Mouse (Mus musculus): ENCODE data around the gene Auts2. TPM values are rescaled to one million over a fixed set of nuclear protein-coding genes. Genes with fewer than 3 reads are reported as not detected.

Auts2 gene
- polyA plus RNA-seq, 1 experiment from 2014 or later: 4.4 TPM

GRCm38 (mm10) chr5:132481476-132481875, 61.7 kb downstream of the Auts2 start:
- Histone ChIP-seq H3K9me3 (ENCODE audit: low read length) (no peaks in the 10 kb centered on the region), H3K27me3 (replicated peaks; ENCODE audit: insufficient read depth, low read length) (no peaks in the 10 kb centered on the region), H3K9ac (replicated peaks; ENCODE audit: low read depth) (no peak overlapping the region), H3K36me3 (ENCODE audit: insufficient read depth, low read length) (no peaks in the 10 kb centered on the region), H3K27ac (ENCODE audit: low read length) (no peak overlapping the region), H3K4me2 (replicated peaks; ENCODE audit: low read depth, low read length) (no peak overlapping the region), H3K4me1 (ENCODE audit: insufficient read depth, low read depth, low read length) (no peaks in the 10 kb centered on the region), H3K4me3 (ENCODE audit: low read depth, low read length) (no peak overlapping the region)
- TF ChIP-seq EP300 (IDR thresholded peaks at IDR 0.05) (no peak), CTCF (IDR thresholded peaks at IDR 0.05) (no peak)
- 82% methylated on average over 3 of the region's 3 CpGs for WGBS
- DNase-seq (ENCODE audit: low spot score) (no peak), ATAC-seq (no peak)

- no peaks in the 10 kb centered on the region for H3K27me3 ChIP-seq (replicated peaks; ENCODE audit: insufficient read depth, low read length)
- ATAC-seq: no peak
- TF ChIP-seq EP300 (IDR thresholded peaks at IDR 0.05) (no peak), CTCF (IDR thresholded peaks at IDR 0.05) (no peak)
- DNase-seq (ENCODE audit: low spot score): no peak
- no peaks in the 10 kb centered on the region for H3K36me3 ChIP-seq (ENCODE audit: insufficient read depth, low read length)
- no peak overlapping the region for H3K27ac ChIP-seq (ENCODE audit: low read length)
- WGBS: 80% methylated on average over 6 of the region's 6 CpGs
- no peak overlapping the region for H3K4me2 ChIP-seq (replicated peaks; ENCODE audit: low read depth, low read length)
- H3K4me1 ChIP-seq (ENCODE audit: insufficient read depth, low read depth, low read length): no peaks in the 10 kb centered on the region
- H3K9ac ChIP-seq (replicated peaks; ENCODE audit: low read depth): no peak overlapping the region
- H3K9me3 ChIP-seq (ENCODE audit: low read length): no peaks in the 10 kb centered on the region
- H3K4me3 ChIP-seq (ENCODE audit: low read depth, low read length): no peak overlapping the region
Measured at GRCm38 (mm10) chr5:132480461-132480860, 62.7 kb downstream of the Auts2 start.

- WGBS: 33% methylated on average over 11 of the region's 11 CpGs
- no peak overlapping the region for H3K4me2 ChIP-seq (replicated peaks; ENCODE audit: low read depth, low read length)
Measured at GRCm38 (mm10) chr5:132479227-132479857, 63.8 kb downstream of the Auts2 start.

GRCm38 (mm10) chr5:132477533-132477932, 65.6 kb downstream of the Auts2 start:
- no peak for ATAC-seq

More at GRCm38 (mm10) chr5:132479227-132479857, 63.8 kb downstream of the Auts2 start:
- Histone ChIP-seq H3K4me1 (ENCODE audit: insufficient read depth, low read depth, low read length) (no peaks in the 10 kb centered on the region), H3K9me3 (ENCODE audit: low read length) (no peaks in the 10 kb centered on the region), H3K9ac (replicated peaks; ENCODE audit: low read depth) (no peak overlapping the region), H3K36me3 (ENCODE audit: insufficient read depth, low read length) (no peaks in the 10 kb centered on the region), H3K4me3 (ENCODE audit: low read depth, low read length) (no peak overlapping the region), H3K27ac (ENCODE audit: low read length) (no peak overlapping the region), H3K27me3 (replicated peaks; ENCODE audit: insufficient read depth, low read length) (no peaks in the 10 kb centered on the region)
- DNase-seq (ENCODE audit: low spot score) (no peak), ATAC-seq (no peak)
- TF ChIP-seq EP300 (IDR thresholded peaks at IDR 0.05) (no peak), CTCF (IDR thresholded peaks at IDR 0.05) (no peak)

GRCm38 (mm10) chr5:132472905-132473321, 70.2 kb downstream of the Auts2 start:
- H3K27ac ChIP-seq (ENCODE audit: low read length): no peak overlapping the region
- TF ChIP-seq EP300 (IDR thresholded peaks at IDR 0.05) (no peak), CTCF (IDR thresholded peaks at IDR 0.05) (no peak)
- no peak overlapping the region for H3K4me2 ChIP-seq (replicated peaks; ENCODE audit: low read depth, low read length)
- H3K9me3 ChIP-seq (ENCODE audit: low read length): no peaks in the 10 kb centered on the region
- H3K4me1 ChIP-seq (ENCODE audit: insufficient read depth, low read depth, low read length): no peaks in the 10 kb centered on the region
- H3K27me3 ChIP-seq (replicated peaks; ENCODE audit: insufficient read depth, low read length): no peaks in the 10 kb centered on the region
- DNase-seq (ENCODE audit: low spot score): no peak
- H3K36me3 ChIP-seq (ENCODE audit: insufficient read depth, low read length): no peaks in the 10 kb centered on the region
- ATAC-seq: no peak
- no peak overlapping the region for H3K4me3 ChIP-seq (ENCODE audit: low read depth, low read length)
- H3K9ac ChIP-seq (replicated peaks; ENCODE audit: low read depth): no peak overlapping the region
- WGBS: 71% methylated on average over 5 of the region's 5 CpGs

More at GRCm38 (mm10) chr5:132477533-132477932, 65.6 kb downstream of the Auts2 start:
- whole genome bisulfite sequencing: 75% methylated on average over 1 of the region's 1 CpGs
- Histone ChIP-seq H3K9ac (replicated peaks; ENCODE audit: low read depth) (no peak overlapping the region), H3K4me2 (replicated peaks; ENCODE audit: low read depth, low read length) (no peak overlapping the region), H3K27me3 (replicated peaks; ENCODE audit: insufficient read depth, low read length) (no peaks in the 10 kb centered on the region), H3K36me3 (ENCODE audit: insufficient read depth, low read length) (no peaks in the 10 kb centered on the region), H3K4me3 (ENCODE audit: low read depth, low read length) (no peak overlapping the region), H3K4me1 (ENCODE audit: insufficient read depth, low read depth, low read length) (no peaks in the 10 kb centered on the region), H3K9me3 (ENCODE audit: low read length) (no peaks in the 10 kb centered on the region), H3K27ac (ENCODE audit: low read length) (no peak overlapping the region)
- no peak for DNase-seq (ENCODE audit: low spot score)
- no peak for TF ChIP-seq CTCF (IDR thresholded peaks at IDR 0.05)
- TF ChIP-seq EP300 (IDR thresholded peaks at IDR 0.05): no peak

GRCm38 (mm10) chr5:132472184-132472829, 70.8 kb downstream of the Auts2 start:
- Histone ChIP-seq H3K4me1 (ENCODE audit: insufficient read depth, low read depth, low read length) (no peaks in the 10 kb centered on the region; the same call in 1 of the 2 replicates), H3K4me2 (replicated peaks; ENCODE audit: low read depth, low read length) (no peak overlapping the region)
- WGBS: 84% methylated on average over 5 of the region's 5 CpGs

More at GRCm38 (mm10) chr5:132472184-132472829, 70.8 kb downstream of the Auts2 start:
- no peaks in the 10 kb centered on the region for H3K36me3 ChIP-seq (ENCODE audit: insufficient read depth, low read length)
- no peak for ATAC-seq
- H3K9me3 ChIP-seq (ENCODE audit: low read length): no peaks in the 10 kb centered on the region
- H3K27ac ChIP-seq (ENCODE audit: low read length): no peak overlapping the region
- H3K9ac ChIP-seq (replicated peaks; ENCODE audit: low read depth): no peak overlapping the region
- H3K4me3 ChIP-seq (ENCODE audit: low read depth, low read length): no peak overlapping the region
- H3K27me3 ChIP-seq (replicated peaks; ENCODE audit: insufficient read depth, low read length): no peaks in the 10 kb centered on the region
- no peak for DNase-seq (ENCODE audit: low spot score)
- TF ChIP-seq EP300 (IDR thresholded peaks at IDR 0.05) (no peak), CTCF (IDR thresholded peaks at IDR 0.05) (no peak)

All from lung, postnatal 0 days (tissue).